In the genomic region with DNA sequence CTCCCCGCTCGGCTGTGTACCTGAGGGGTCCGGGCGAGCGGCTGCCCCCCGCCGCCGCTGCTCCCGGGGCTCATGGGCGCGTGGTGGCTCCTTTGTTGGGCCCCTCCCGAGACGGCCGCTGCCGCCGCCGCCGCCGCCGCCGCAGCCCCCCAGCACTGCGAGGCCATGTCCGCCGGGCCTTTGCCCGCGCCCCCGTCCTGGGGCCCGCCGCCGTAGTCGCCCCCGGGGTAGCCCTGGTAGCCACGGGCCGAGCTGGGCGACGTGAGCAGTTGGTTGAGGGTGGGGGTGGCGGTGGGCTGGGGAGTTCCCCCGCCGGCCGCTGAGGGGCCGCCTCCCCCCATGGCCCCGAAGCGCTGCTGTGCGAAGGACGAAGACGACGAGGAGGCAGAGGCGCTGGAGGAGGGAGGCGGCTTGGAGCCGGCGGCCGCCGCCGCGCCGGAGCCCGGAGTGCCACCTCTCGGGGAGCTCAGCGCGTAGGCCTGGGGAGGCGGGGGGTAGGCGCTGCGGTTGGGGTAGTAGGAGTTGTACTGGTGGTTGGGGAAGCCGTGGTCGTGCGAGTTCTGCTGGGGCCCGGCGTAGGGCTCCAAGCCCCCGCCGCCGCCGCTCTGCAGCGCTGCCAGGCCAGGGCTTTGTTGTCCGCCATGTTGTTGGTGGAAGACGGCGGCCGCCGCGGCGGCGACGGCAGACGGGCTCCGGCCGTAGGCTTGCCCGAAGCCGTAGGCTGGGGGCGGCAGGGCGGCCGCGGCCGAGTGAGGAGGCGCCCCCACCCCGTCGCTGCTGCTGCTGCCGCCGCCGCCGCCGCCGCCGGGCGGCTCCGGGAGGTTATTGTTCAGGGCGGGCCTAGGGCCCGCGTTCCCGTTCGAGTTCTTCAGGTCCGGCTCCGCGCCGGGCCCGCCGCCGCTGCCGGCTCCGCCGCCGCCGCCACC, we compare ENCODE assay signal across 8 mouse cellular contexts. TPM values are rescaled to one million over a fixed set of nuclear protein-coding genes. Genes with fewer than 3 reads are reported as not detected.
DNase-seq lines count a peak whose midpoint lies in the region; ATAC-seq lines count a peak whose summit lies in the region.

No protein-coding gene starts in this region.

- 0% methylated on average over 44 of the region's 121 CpGs for WGBS in limb, embryonic 13.5 days
- whole genome bisulfite sequencing in stomach, embryonic 16.5 days: under 1% methylated on average over 109 of the region's 121 CpGs

- intact Hi-C loops in heart, postnatal 25 days (cut with DNase I): no loop called here

- peak; percentile 42 to 67 for DNase-seq in heart, adult 18-20 months
- DNase-seq in heart, postnatal 25 days (ENCODE audit: low spot score): no peak
- peak; percentile 46 for DNase-seq in c-Kit-negative CD71-positive TER-119-positive erythroid progenitor cells, embryonic 14.5 days (ENCODE audit: low read depth, low spot score)
- peak; percentile 14 to 21 for DNase-seq in frontal cortex, postnatal 25 days (ENCODE audit: low spot score in 2 of 2)
- peak; percentile 75 for DNase-seq in induced T-regulatory cell, adult 2 months (ENCODE audit: low read depth)
- DNase-seq in neural tube, embryonic 10.5 days (ENCODE audit: extremely low spot score, low spot score): peak; percentile 55

- H3K4me3 ChIP-seq in limb, embryonic 13.5 days: peak overlapping the region; percentile 100
- peak overlapping the region; percentile 100 for H3K4me3 ChIP-seq in stomach, embryonic 16.5 days (replicated peaks; ENCODE audit: low read length)

- H3K9me3 ChIP-seq in limb, embryonic 13.5 days: no peaks in the 10 kb centered on the region
- no peaks in the 10 kb centered on the region for H3K9me3 ChIP-seq in stomach, embryonic 16.5 days (replicated peaks; ENCODE audit: control insufficient read depth, low read length)

- H3K9ac ChIP-seq in limb, embryonic 13.5 days: peak overlapping the region; percentile 100
- peak overlapping the region; percentile 100 for H3K9ac ChIP-seq in stomach, embryonic 16.5 days (ENCODE audit: low read length)

- no peak for ATAC-seq in limb, embryonic 13.5 days (ENCODE audit: low FRiP score, low read depth)
- ATAC-seq in stomach, embryonic 16.5 days (ENCODE audit: insufficient read depth, low FRiP score): no peak

- H3K4me2 ChIP-seq in limb, embryonic 13.5 days (replicated peaks): peak overlapping the region; percentile 92
- peak overlapping the region; percentile 73 for H3K4me2 ChIP-seq in stomach, embryonic 16.5 days (ENCODE audit: low read depth, low read length)

- peaks cover 47% of the 10 kb centered on the region for H3K4me1 ChIP-seq in limb, embryonic 13.5 days
- peaks cover 46% of the 10 kb centered on the region for H3K4me1 ChIP-seq in stomach, embryonic 16.5 days (ENCODE audit: control insufficient read depth, insufficient read depth, low read length)

- H3K27me3 ChIP-seq in limb, embryonic 13.5 days: no peaks in the 10 kb centered on the region
- H3K27me3 ChIP-seq in stomach, embryonic 16.5 days (ENCODE audit: control insufficient read depth, insufficient read depth, low read length): no peaks in the 10 kb centered on the region

- peaks cover 16% of the 10 kb centered on the region for H3K36me3 ChIP-seq in limb, embryonic 13.5 days
- H3K36me3 ChIP-seq in stomach, embryonic 16.5 days (ENCODE audit: control insufficient read depth, insufficient read depth, low read length): peaks cover 4% of the 10 kb centered on the region; the same call in 1 of the 2 replicates

- H3K27ac ChIP-seq in limb, embryonic 13.5 days: peak overlapping the region; percentile 100
- peak overlapping the region; percentile 100 for H3K27ac ChIP-seq in stomach, embryonic 16.5 days (ENCODE audit: low read length)

RNA-seq across cellular contexts. Expression of gene Arid1a, which starts 3.9 kb away (rescaled TPM):
- 10 to 100 TPM; 31.3 to 34.9 TPM for total RNA-seq in heart, adult 18-20 months (2021)
- 10 to 100 TPM; 35.4 to 42.2 TPM for total RNA-seq in heart, postnatal 25 days (2021)
- 34.0 and 35.8 TPM in 2 replicates for polyA plus RNA-seq in limb, embryonic 13.5 days (2015; fragmentation: Nextera tagmentation; extraction: Ambion mirVana)
- polyA plus RNA-seq in stomach, embryonic 16.5 days (2015; fragmentation: Nextera tagmentation; extraction: Ambion mirVana): 25.0 and 26.1 TPM in 2 replicates
